Mouse (Mus musculus): ENCODE results near the gene Sema5a. TPM values are rescaled to one million over a fixed set of nuclear protein-coding genes. Genes with fewer than 3 reads are reported as not detected.

Sema5a gene
- total and polyA plus RNA-seq, 2 experiments from 2014 or later: 7.6 to 21.5 TPM

GRCm38 (mm10) chr15:32333456-32333855 lies 88.8 kb downstream of the Sema5a start:
- DNase-seq (no peak), ATAC-seq (no peak)
- Histone ChIP-seq H3K4me2 (ENCODE audit: low read depth) (no peak overlapping the region), H3K36me3 (ENCODE audit: insufficient read depth) (no peaks in the 10 kb centered on the region), H3K9ac (no peak overlapping the region), H3K27me3 (ENCODE audit: insufficient read depth, low read length) (no peaks in the 10 kb centered on the region), H3K4me3 (ENCODE audit: low read depth, low read length) (no peak overlapping the region), H3K4me1 (ENCODE audit: insufficient read depth) (no peaks in the 10 kb centered on the region; the same call in 1 of the 2 replicates), H3K27ac (ENCODE audit: low read depth, low read length) (no peak overlapping the region), H3K9me3 (ENCODE audit: low read length) (no peaks in the 10 kb centered on the region)
- 90% methylated on average over 2 of the region's 2 CpGs for WGBS
- no peak for TF ChIP-seq CTCF (IDR thresholded peaks at IDR 0.05; ENCODE audit: low read depth)

GRCm38 (mm10) chr15:32337810-32338209 lies 93.2 kb downstream of the Sema5a start:
- 93% methylated on average over 3 of the region's 3 CpGs for WGBS

GRCm38 (mm10) chr15:32338721-32339290 lies 94.2 kb downstream of the Sema5a start:
- 35% methylated on average over 3 of the region's 3 CpGs for WGBS
- H3K27ac ChIP-seq (ENCODE audit: low read depth, low read length): no peak overlapping the region
- H3K9ac ChIP-seq: no peak overlapping the region
- ATAC-seq (peak; percentile 43), DNase-seq (no peak)
- H3K4me1 ChIP-seq (ENCODE audit: insufficient read depth): 0 out of 2 replicates have a peak, but pooled peaks cover 7% of the 10 kb centered on the region
- no peak overlapping the region for H3K4me3 ChIP-seq (ENCODE audit: low read depth, low read length)
- no peak for TF ChIP-seq CTCF (IDR thresholded peaks at IDR 0.05; ENCODE audit: low read depth)
- no peak overlapping the region for H3K4me2 ChIP-seq (ENCODE audit: low read depth)
- no peaks in the 10 kb centered on the region for H3K27me3 ChIP-seq (ENCODE audit: insufficient read depth, low read length)
- H3K9me3 ChIP-seq (ENCODE audit: low read length): no peaks in the 10 kb centered on the region
- no peaks in the 10 kb centered on the region for H3K36me3 ChIP-seq (ENCODE audit: insufficient read depth)

More at GRCm38 (mm10) chr15:32337810-32338209, 93.2 kb downstream of the Sema5a start:
- Histone ChIP-seq H3K4me1 (ENCODE audit: insufficient read depth) (0 out of 2 replicates have a peak, but pooled peaks cover 7% of the 10 kb centered on the region), H3K9me3 (ENCODE audit: low read length) (no peaks in the 10 kb centered on the region), H3K4me3 (ENCODE audit: low read depth, low read length) (no peak overlapping the region), H3K4me2 (ENCODE audit: low read depth) (no peak overlapping the region), H3K27ac (ENCODE audit: low read depth, low read length) (no peak overlapping the region), H3K36me3 (ENCODE audit: insufficient read depth) (no peaks in the 10 kb centered on the region), H3K9ac (no peak overlapping the region), H3K27me3 (ENCODE audit: insufficient read depth, low read length) (no peaks in the 10 kb centered on the region)
- TF ChIP-seq CTCF (IDR thresholded peaks at IDR 0.05; ENCODE audit: low read depth): no peak
- ATAC-seq: no peak
- DNase-seq: no peak

- Histone ChIP-seq H3K9me3 (ENCODE audit: low read length) (no peaks in the 10 kb centered on the region), H3K4me3 (ENCODE audit: low read depth, low read length) (no peak overlapping the region), H3K27ac (ENCODE audit: low read depth, low read length) (no peak overlapping the region), H3K9ac (no peak overlapping the region), H3K27me3 (ENCODE audit: insufficient read depth, low read length) (no peaks in the 10 kb centered on the region), H3K4me2 (ENCODE audit: low read depth) (no peak overlapping the region), H3K4me1 (ENCODE audit: insufficient read depth) (0 out of 2 replicates have a peak, but pooled peaks cover 7% of the 10 kb centered on the region), H3K36me3 (ENCODE audit: insufficient read depth) (no peaks in the 10 kb centered on the region)
- TF ChIP-seq CTCF (IDR thresholded peaks at IDR 0.05; ENCODE audit: low read depth): no peak
- DNase-seq (no peak), ATAC-seq (no peak)
- WGBS: 37% methylated on average over 5 of the region's 5 CpGs
Observed at GRCm38 (mm10) chr15:32339426-32339825, 94.8 kb downstream of the Sema5a start.

- Histone ChIP-seq H3K27ac (ENCODE audit: low read depth, low read length) (no peak overlapping the region), H3K27me3 (ENCODE audit: insufficient read depth, low read length) (no peaks in the 10 kb centered on the region), H3K9me3 (ENCODE audit: low read length) (no peaks in the 10 kb centered on the region), H3K36me3 (ENCODE audit: insufficient read depth) (no peaks in the 10 kb centered on the region), H3K4me1 (ENCODE audit: insufficient read depth) (0 out of 2 replicates have a peak, but pooled peaks cover 7% of the 10 kb centered on the region), H3K9ac (no peak overlapping the region), H3K4me3 (ENCODE audit: low read depth, low read length) (no peak overlapping the region), H3K4me2 (ENCODE audit: low read depth) (no peak overlapping the region)
- ATAC-seq: no peak
- no peak for DNase-seq
- no peak for TF ChIP-seq CTCF (IDR thresholded peaks at IDR 0.05; ENCODE audit: low read depth)
- 35% methylated on average over 2 of the region's 2 CpGs for WGBS
Observed at GRCm38 (mm10) chr15:32341423-32341822, 96.8 kb downstream of the Sema5a start.

GRCm38 (mm10) chr15:32343544-32343943 lies 98.9 kb downstream of the Sema5a start:
- no peak for ATAC-seq
- H3K27ac ChIP-seq (ENCODE audit: low read depth, low read length): no peak overlapping the region
- no peaks in the 10 kb centered on the region for H3K27me3 ChIP-seq (ENCODE audit: insufficient read depth, low read length)
- no peaks in the 10 kb centered on the region for H3K36me3 ChIP-seq (ENCODE audit: insufficient read depth)
- no peak overlapping the region for H3K4me3 ChIP-seq (ENCODE audit: low read depth, low read length)
- H3K9me3 ChIP-seq (ENCODE audit: low read length): no peaks in the 10 kb centered on the region
- no peak for TF ChIP-seq CTCF (IDR thresholded peaks at IDR 0.05; ENCODE audit: low read depth)
- WGBS: 96% methylated on average over 5 of the region's 5 CpGs
- no peak for DNase-seq
- H3K4me2 ChIP-seq (ENCODE audit: low read depth): no peak overlapping the region
- H3K4me1 ChIP-seq (ENCODE audit: insufficient read depth): 0 out of 2 replicates have a peak, but pooled peaks cover 7% of the 10 kb centered on the region
- no peak overlapping the region for H3K9ac ChIP-seq

- no peak for TF ChIP-seq CTCF (IDR thresholded peaks at IDR 0.05; ENCODE audit: low read depth)
- 89% methylated on average over 5 of the region's 5 CpGs for WGBS
- DNase-seq: no peak
- Histone ChIP-seq H3K36me3 (ENCODE audit: insufficient read depth) (no peaks in the 10 kb centered on the region), H3K9ac (no peak overlapping the region), H3K4me2 (ENCODE audit: low read depth) (no peak overlapping the region), H3K27ac (ENCODE audit: low read depth, low read length) (no peak overlapping the region), H3K9me3 (ENCODE audit: low read length) (no peaks in the 10 kb centered on the region), H3K4me3 (ENCODE audit: low read depth, low read length) (no peak overlapping the region), H3K4me1 (ENCODE audit: insufficient read depth) (no peaks in the 10 kb centered on the region), H3K27me3 (ENCODE audit: insufficient read depth, low read length) (no peaks in the 10 kb centered on the region)
- no peak for ATAC-seq
Observed at GRCm38 (mm10) chr15:32347315-32347714, 102.7 kb downstream of the Sema5a start.

Measured in forebrain, postnatal 0 days (tissue).